Mouse (Mus musculus): ENCODE measurements around the gene Esr1. TPM values are rescaled to one million over a fixed set of nuclear protein-coding genes. Genes with fewer than 3 reads are reported as not detected.

The Esr1 gene
- polyA plus RNA-seq, 1 experiment from 2014 or later: 0.12 TPM

DNA sequence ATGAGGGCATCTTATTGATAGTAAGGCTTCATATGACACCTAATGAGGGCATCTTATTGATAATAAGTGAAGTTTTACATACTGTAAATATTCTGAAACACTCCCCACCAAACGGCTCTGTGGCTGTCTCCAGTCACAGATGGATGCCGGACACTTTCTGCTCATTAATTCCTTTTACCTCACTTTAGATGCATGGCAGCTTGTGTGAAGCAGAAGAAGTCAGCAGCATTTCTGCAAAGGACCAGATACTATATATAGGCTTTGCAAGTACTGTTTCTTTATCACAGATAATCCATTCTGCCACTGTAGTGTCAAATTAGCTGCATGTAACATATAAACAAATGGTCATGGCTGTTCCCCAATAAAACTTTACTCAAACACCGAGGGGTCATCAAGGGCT lies 274.1 kb downstream of the Esr1 start:
- no peaks in the 10 kb centered on the region for H3K36me3 ChIP-seq (ENCODE audit: control insufficient read depth, insufficient read depth, low read length)
- ATAC-seq (ENCODE audit: low FRiP score) (no peak), DNase-seq (ENCODE audit: low spot score) (no peak)
- 89% methylated on average over 3 of the region's 3 CpGs for WGBS
- H3K27me3 ChIP-seq (ENCODE audit: control insufficient read depth, insufficient read depth, low read length): no peaks in the 10 kb centered on the region
- no peak overlapping the region for H3K4me2 ChIP-seq (replicated peaks; ENCODE audit: low read depth, low read length)
- no peak overlapping the region for H3K4me3 ChIP-seq (ENCODE audit: low read depth, low read length)
- H3K4me1 ChIP-seq (replicated peaks; ENCODE audit: control insufficient read depth, insufficient read depth, low read length): no peaks in the 10 kb centered on the region
- no peak overlapping the region for H3K27ac ChIP-seq (ENCODE audit: low read depth, low read length)
- no peaks in the 10 kb centered on the region for H3K9me3 ChIP-seq (ENCODE audit: control insufficient read depth, low read length)
- H3K9ac ChIP-seq (ENCODE audit: low read depth, low read length): no peak overlapping the region

DNA sequence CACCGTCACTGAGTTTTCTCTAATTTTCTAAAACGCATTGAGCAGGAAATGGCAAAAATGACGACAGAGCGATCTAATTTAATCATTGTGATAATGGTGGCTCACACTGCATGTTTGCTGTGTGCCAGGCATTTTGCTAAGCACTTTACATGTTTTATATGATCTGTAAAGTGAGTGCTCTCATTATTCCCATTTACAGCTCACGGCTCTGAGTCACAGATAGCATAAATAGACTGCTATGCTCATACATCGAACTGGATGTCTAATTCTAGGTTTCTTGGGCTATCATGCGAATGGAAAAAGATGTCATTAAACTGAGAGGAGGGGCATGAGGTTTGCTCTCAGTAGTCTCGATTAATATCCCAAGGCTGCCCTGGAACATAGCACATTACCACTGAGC lies 274.6 kb downstream of the Esr1 start:
- Histone ChIP-seq H3K4me1 (replicated peaks; ENCODE audit: control insufficient read depth, insufficient read depth, low read length) (no peaks in the 10 kb centered on the region), H3K36me3 (ENCODE audit: control insufficient read depth, insufficient read depth, low read length) (no peaks in the 10 kb centered on the region), H3K4me3 (ENCODE audit: low read depth, low read length) (no peak overlapping the region), H3K9ac (ENCODE audit: low read depth, low read length) (no peak overlapping the region), H3K27ac (ENCODE audit: low read depth, low read length) (no peak overlapping the region), H3K27me3 (ENCODE audit: control insufficient read depth, insufficient read depth, low read length) (no peaks in the 10 kb centered on the region), H3K4me2 (replicated peaks; ENCODE audit: low read depth, low read length) (no peak overlapping the region), H3K9me3 (ENCODE audit: control insufficient read depth, low read length) (no peaks in the 10 kb centered on the region)
- ATAC-seq (ENCODE audit: low FRiP score): no peak
- WGBS: 92% methylated on average over 8 of the region's 8 CpGs
- DNase-seq (ENCODE audit: low spot score): no peak

DNA sequence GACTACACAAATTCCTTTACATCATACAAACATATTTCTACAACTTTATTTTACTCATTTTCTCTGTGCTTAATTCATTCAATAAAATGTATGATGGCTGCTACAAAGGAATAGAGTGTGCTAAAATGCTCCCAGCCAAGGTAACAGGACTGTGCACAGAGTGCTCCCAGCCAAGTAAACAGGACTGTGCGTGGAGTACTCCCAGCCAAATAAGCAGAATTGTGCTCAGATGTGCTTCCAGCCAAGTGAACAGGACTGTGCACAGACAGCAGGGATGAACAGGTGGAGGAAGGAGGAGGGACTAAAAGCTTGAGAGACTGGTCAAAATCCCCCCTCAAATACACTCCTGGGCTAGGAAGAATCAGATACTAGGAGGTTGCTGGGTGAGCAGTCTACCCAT lies 282.1 kb downstream of the Esr1 start:
- DNase-seq (ENCODE audit: low spot score) (no peak), ATAC-seq (ENCODE audit: low FRiP score) (no peak)
- 41% methylated on average over 1 of the region's 1 CpGs for WGBS
- no peak overlapping the region for H3K27ac ChIP-seq (ENCODE audit: low read depth, low read length)
- no peaks in the 10 kb centered on the region for H3K27me3 ChIP-seq (ENCODE audit: control insufficient read depth, insufficient read depth, low read length)
- no peak overlapping the region for H3K4me2 ChIP-seq (replicated peaks; ENCODE audit: low read depth, low read length)
- H3K4me3 ChIP-seq (ENCODE audit: low read depth, low read length): no peak overlapping the region
- H3K36me3 ChIP-seq (ENCODE audit: control insufficient read depth, insufficient read depth, low read length): no peaks in the 10 kb centered on the region
- no peak overlapping the region for H3K9ac ChIP-seq (ENCODE audit: low read depth, low read length)
- H3K4me1 ChIP-seq (replicated peaks; ENCODE audit: control insufficient read depth, insufficient read depth, low read length): no peaks in the 10 kb centered on the region
- no peaks in the 10 kb centered on the region for H3K9me3 ChIP-seq (ENCODE audit: control insufficient read depth, low read length)

DNA sequence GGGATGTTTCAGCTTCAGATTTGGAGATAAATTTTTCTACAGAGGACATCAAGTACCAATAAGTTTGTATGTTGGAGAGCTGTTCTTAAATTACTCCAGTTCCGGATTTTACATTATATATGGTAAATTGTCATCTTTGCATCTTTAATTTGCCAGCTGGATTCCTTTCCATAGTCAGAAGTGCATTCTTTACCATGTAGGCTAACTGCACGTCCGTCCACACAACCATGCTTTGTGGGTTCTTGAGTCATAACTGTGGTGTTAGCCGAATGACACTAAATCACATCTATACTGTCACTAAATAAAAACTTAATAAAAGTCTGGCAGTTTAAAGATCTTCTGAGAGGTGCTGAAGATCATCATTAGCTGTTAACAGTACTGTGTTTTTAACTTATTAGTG lies 286.4 kb downstream of the Esr1 start:
- no peak overlapping the region for H3K9ac ChIP-seq (ENCODE audit: low read depth, low read length)
- DNase-seq (ENCODE audit: low spot score) (no peak), ATAC-seq (ENCODE audit: low FRiP score) (no peak)
- H3K4me2 ChIP-seq (replicated peaks; ENCODE audit: low read depth, low read length): no peak overlapping the region
- no peak overlapping the region for H3K4me3 ChIP-seq (ENCODE audit: low read depth, low read length)
- H3K27ac ChIP-seq (ENCODE audit: low read depth, low read length): no peak overlapping the region
- H3K36me3 ChIP-seq (ENCODE audit: control insufficient read depth, insufficient read depth, low read length): no peaks in the 10 kb centered on the region
- H3K4me1 ChIP-seq (replicated peaks; ENCODE audit: control insufficient read depth, insufficient read depth, low read length): no peaks in the 10 kb centered on the region
- WGBS: 79% methylated on average over 4 of the region's 4 CpGs
- H3K9me3 ChIP-seq (ENCODE audit: control insufficient read depth, low read length): no peaks in the 10 kb centered on the region
- no peaks in the 10 kb centered on the region for H3K27me3 ChIP-seq (ENCODE audit: control insufficient read depth, insufficient read depth, low read length)

DNA sequence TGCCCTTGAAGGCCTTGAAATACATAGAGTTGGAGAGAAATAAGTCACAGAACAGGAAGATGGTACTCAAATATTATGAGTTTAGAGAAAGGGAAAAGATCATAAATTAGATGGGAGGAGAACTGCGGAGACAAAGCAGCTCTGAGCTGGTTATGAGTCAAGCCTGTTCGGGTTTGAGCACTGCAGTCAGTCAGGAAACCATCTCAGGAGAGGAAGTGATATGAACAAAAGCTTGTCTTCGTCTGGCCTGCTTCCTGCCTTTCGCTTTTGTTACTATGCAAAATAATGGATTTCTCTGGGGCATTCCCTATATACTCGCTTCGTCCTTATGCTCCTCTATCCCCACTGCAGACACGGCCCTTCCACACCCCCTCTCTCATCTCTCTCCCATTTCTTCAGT lies 288.9 kb downstream of the Esr1 start:
- Histone ChIP-seq H3K4me3 (ENCODE audit: low read depth, low read length) (no peak overlapping the region), H3K9ac (ENCODE audit: low read depth, low read length) (no peak overlapping the region), H3K4me1 (replicated peaks; ENCODE audit: control insufficient read depth, insufficient read depth, low read length) (no peaks in the 10 kb centered on the region), H3K9me3 (ENCODE audit: control insufficient read depth, low read length) (no peaks in the 10 kb centered on the region), H3K27ac (ENCODE audit: low read depth, low read length) (no peak overlapping the region), H3K36me3 (ENCODE audit: control insufficient read depth, insufficient read depth, low read length) (no peaks in the 10 kb centered on the region), H3K4me2 (replicated peaks; ENCODE audit: low read depth, low read length) (no peak overlapping the region), H3K27me3 (ENCODE audit: control insufficient read depth, insufficient read depth, low read length) (no peaks in the 10 kb centered on the region)
- no peak for DNase-seq (ENCODE audit: low spot score)
- WGBS: 84% methylated on average over 7 of the region's 7 CpGs
- no peak for ATAC-seq (ENCODE audit: low FRiP score)

DNA sequence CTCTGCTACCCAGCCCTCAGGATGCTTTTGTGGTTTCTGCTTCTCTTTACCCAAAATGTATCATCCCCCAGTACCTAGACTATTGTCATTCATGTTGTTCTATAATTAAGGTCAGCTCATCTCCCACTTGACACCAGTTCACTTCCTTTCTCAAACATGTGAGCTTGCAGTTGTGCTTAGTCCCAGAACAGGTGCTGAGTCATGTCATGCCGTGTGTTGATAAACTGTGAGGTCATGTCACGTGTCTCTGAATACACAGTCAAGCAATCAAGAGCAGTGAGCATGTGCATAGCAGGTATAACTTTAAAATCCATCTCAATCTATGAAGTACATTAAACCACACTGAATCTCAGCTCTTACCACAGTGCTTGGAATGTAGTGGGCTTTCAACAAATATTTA lies 297.9 kb downstream of the Esr1 start:
- DNase-seq (ENCODE audit: low spot score) (no peak), ATAC-seq (ENCODE audit: low FRiP score) (no peak)
- Histone ChIP-seq H3K9ac (ENCODE audit: low read depth, low read length) (no peak overlapping the region), H3K27ac (ENCODE audit: low read depth, low read length) (no peak overlapping the region), H3K36me3 (ENCODE audit: control insufficient read depth, insufficient read depth, low read length) (no peaks in the 10 kb centered on the region), H3K4me2 (replicated peaks; ENCODE audit: low read depth, low read length) (no peak overlapping the region), H3K27me3 (ENCODE audit: control insufficient read depth, insufficient read depth, low read length) (no peaks in the 10 kb centered on the region), H3K4me1 (replicated peaks; ENCODE audit: control insufficient read depth, insufficient read depth, low read length) (no peaks in the 10 kb centered on the region), H3K4me3 (ENCODE audit: low read depth, low read length) (no peak overlapping the region), H3K9me3 (ENCODE audit: control insufficient read depth, low read length) (no peaks in the 10 kb centered on the region)
- WGBS: 86% methylated on average over 2 of the region's 2 CpGs

DNA sequence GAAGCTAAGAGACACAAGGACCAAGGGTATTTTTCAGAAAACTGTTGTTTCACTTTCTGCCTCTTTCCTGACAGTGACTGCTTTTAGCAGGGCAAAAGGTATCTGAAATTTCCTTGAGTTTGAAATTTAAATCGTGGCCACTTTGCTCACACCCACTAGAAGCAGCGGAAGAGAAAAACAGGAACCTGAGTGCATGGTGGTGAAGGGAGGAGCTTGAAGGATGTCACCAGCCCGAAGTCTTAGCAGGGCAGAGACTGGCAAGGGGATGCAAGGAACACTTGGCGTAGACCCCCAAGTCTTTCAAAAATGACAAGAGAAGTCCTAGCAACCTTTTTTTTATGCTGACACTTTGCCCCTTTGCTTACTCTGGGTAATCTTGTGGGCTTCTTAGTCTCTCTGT lies 299.1 kb downstream of the Esr1 start:
- H3K9ac ChIP-seq (ENCODE audit: low read depth, low read length): no peak overlapping the region
- no peak overlapping the region for H3K4me3 ChIP-seq (ENCODE audit: low read depth, low read length)
- WGBS: 87% methylated on average over 4 of the region's 4 CpGs
- no peak for DNase-seq (ENCODE audit: low spot score)
- H3K9me3 ChIP-seq (ENCODE audit: control insufficient read depth, low read length): no peaks in the 10 kb centered on the region
- H3K4me2 ChIP-seq (replicated peaks; ENCODE audit: low read depth, low read length): no peak overlapping the region
- no peak overlapping the region for H3K27ac ChIP-seq (ENCODE audit: low read depth, low read length)
- no peaks in the 10 kb centered on the region for H3K36me3 ChIP-seq (ENCODE audit: control insufficient read depth, insufficient read depth, low read length)
- no peaks in the 10 kb centered on the region for H3K4me1 ChIP-seq (replicated peaks; ENCODE audit: control insufficient read depth, insufficient read depth, low read length)
- ATAC-seq (ENCODE audit: low FRiP score): no peak
- H3K27me3 ChIP-seq (ENCODE audit: control insufficient read depth, insufficient read depth, low read length): no peaks in the 10 kb centered on the region

DNA sequence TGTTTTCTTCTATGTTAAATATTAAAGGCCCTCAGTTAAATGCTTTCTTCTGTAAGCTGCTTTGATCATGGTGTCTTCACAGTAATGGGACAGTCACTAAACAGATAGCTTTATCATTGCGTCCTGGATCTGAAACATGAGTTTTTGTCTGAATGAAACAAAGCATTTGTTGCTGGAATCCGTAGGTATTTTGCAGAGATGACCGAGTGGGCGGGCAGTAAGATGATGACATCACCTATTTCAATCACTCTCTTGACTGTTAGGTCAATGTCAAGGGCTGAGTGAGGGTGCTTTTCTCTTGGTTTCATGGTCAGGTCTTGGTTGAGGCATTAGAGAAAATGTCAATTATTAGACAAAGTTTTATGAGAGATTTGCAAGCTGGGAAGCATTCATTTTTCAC lies 307.7 kb downstream of the Esr1 start:
- Histone ChIP-seq H3K4me2 (replicated peaks; ENCODE audit: low read depth, low read length) (no peak overlapping the region), H3K36me3 (ENCODE audit: control insufficient read depth, insufficient read depth, low read length) (no peaks in the 10 kb centered on the region), H3K27ac (ENCODE audit: low read depth, low read length) (no peak overlapping the region), H3K4me3 (ENCODE audit: low read depth, low read length) (no peak overlapping the region), H3K9ac (ENCODE audit: low read depth, low read length) (no peak overlapping the region), H3K9me3 (ENCODE audit: control insufficient read depth, low read length) (no peaks in the 10 kb centered on the region), H3K27me3 (ENCODE audit: control insufficient read depth, insufficient read depth, low read length) (no peaks in the 10 kb centered on the region), H3K4me1 (replicated peaks; ENCODE audit: control insufficient read depth, insufficient read depth, low read length) (no peaks in the 10 kb centered on the region)
- ATAC-seq (ENCODE audit: low FRiP score) (no peak), DNase-seq (ENCODE audit: low spot score) (no peak)
- WGBS: 91% methylated on average over 4 of the region's 4 CpGs

DNA sequence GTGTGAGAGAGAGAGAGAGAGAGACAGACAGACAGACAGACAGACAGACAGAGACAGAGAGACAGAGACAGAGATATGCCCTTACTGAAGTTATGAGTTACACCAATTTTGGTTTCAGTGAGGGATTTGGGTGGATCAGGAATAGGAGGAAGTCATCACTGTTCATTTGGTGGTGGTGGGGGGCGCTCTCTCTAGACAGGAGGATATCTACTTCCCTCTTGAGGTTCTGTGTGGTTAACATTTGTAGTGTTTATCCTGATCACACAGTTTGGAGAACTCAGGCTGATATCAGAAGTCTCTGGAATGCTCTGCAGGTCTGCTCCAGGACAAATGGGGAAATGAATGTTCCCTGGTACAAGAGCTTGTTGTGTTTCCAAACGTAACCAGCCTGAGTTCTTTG lies 312.2 kb downstream of the Esr1 start:
- ATAC-seq (ENCODE audit: low FRiP score) (no peak), DNase-seq (ENCODE audit: low spot score) (no peak)
- no peaks in the 10 kb centered on the region for H3K36me3 ChIP-seq (ENCODE audit: control insufficient read depth, insufficient read depth, low read length)
- no peaks in the 10 kb centered on the region for H3K9me3 ChIP-seq (ENCODE audit: control insufficient read depth, low read length)
- no peak overlapping the region for H3K4me3 ChIP-seq (ENCODE audit: low read depth, low read length)
- H3K27me3 ChIP-seq (ENCODE audit: control insufficient read depth, insufficient read depth, low read length): no peaks in the 10 kb centered on the region
- H3K4me1 ChIP-seq (replicated peaks; ENCODE audit: control insufficient read depth, insufficient read depth, low read length): no peaks in the 10 kb centered on the region
- H3K9ac ChIP-seq (ENCODE audit: low read depth, low read length): no peak overlapping the region
- no peak overlapping the region for H3K27ac ChIP-seq (ENCODE audit: low read depth, low read length)
- H3K4me2 ChIP-seq (replicated peaks; ENCODE audit: low read depth, low read length): no peak overlapping the region
- WGBS: 73% methylated on average over 2 of the region's 2 CpGs
